Comparison of ENCODE assay signal across 9 mouse cellular contexts in the genomic region with DNA sequence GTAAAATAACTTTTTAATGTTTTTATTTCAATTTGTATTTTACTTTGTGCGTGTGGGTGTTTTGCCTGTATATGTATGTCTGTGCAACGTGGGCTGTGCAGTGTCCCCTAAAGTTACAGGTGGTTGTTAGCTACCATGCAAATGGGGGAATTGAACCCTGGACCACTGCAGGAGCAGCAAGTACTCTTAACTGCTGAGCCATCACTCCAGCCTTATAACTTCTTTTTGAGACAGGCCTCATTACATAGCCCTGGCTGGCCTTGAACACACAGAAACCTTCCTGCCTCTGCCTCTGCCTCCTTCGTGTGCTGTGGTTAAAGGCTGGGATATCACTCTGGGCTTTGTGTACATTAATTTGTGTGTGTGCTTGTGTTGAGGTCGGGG. TPM values are rescaled to one million over a fixed set of nuclear protein-coding genes. Genes with fewer than 3 reads are reported as not detected.
DNase-seq lines count a peak whose midpoint lies in the region; ATAC-seq and TF ChIP-seq lines count a peak whose summit lies in the region.
"Had no signal": no experiment of that assay in that cellular context is flagged by ENCODE, and none has a peak within 500 bp of the region (broad histone marks: within the 10 kb centered on the region; RNA-seq: fewer than 3 reads in every experiment).

No protein-coding gene starts in this region.

- peak overlapping the region; percentile 95 for H3K9ac ChIP-seq in heart, embryonic 13.5 days
- peak overlapping the region; percentile 94 for H3K9ac ChIP-seq in ES-Bruce4 (ENCODE audit: low read depth, poor library complexity, severe bottlenecking)
- peak overlapping the region; percentile 99 for H3K9ac ChIP-seq in forebrain, embryonic 13.5 days
- peak overlapping the region; percentile 97 for H3K9ac ChIP-seq in liver, embryonic 16.5 days (ENCODE audit: low read depth, low read length)

- peak overlapping the region; percentile 95 for H3K27ac ChIP-seq in heart, embryonic 13.5 days (replicated peaks)
- H3K27ac ChIP-seq in ES-Bruce4 (ENCODE audit: insufficient read depth, low read length) = peak overlapping the region; percentile 8; the same call in 1 of the 2 replicates
- H3K27ac ChIP-seq in forebrain, embryonic 13.5 days = no peak overlapping the region
- peak overlapping the region; percentile 95 for H3K27ac ChIP-seq in liver, embryonic 16.5 days (ENCODE audit: low read length)

- no peak for ATAC-seq in heart, embryonic 13.5 days (ENCODE audit: extremely low read depth, insufficient number of reproducible peaks, low FRiP score, low TSS enrichment)
- no peak; the same call in 1 of the 2 replicates for ATAC-seq in forebrain, embryonic 13.5 days
- ATAC-seq in liver, embryonic 16.5 days (ENCODE audit: low read depth) = no peak
- no peak for ATAC-seq in monocyte, adult 5-6 weeks (replicated peaks; ENCODE audit: insufficient number of reproducible peaks, low FRiP score, low TSS enrichment, poor library complexity, severe bottlenecking)

- H3K4me2 ChIP-seq in heart, embryonic 13.5 days = peak overlapping the region; percentile 79
- H3K4me2 ChIP-seq in forebrain, embryonic 13.5 days = peak overlapping the region; percentile 83
- peak overlapping the region; percentile 79 for H3K4me2 ChIP-seq in liver, embryonic 16.5 days (ENCODE audit: low read depth, low read length)

- peaks cover 5% of the 10 kb centered on the region; the same call in 1 of the 2 replicates for H3K9me3 ChIP-seq in heart, embryonic 13.5 days
- no peaks in the 10 kb centered on the region for H3K9me3 ChIP-seq in ES-Bruce4 (replicated peaks; ENCODE audit: control insufficient read depth, insufficient read depth, low read length, poor library complexity, severe bottlenecking)
- no peaks in the 10 kb centered on the region for H3K9me3 ChIP-seq in forebrain, embryonic 13.5 days (replicated peaks)
- H3K9me3 ChIP-seq in liver, embryonic 16.5 days (replicated peaks; ENCODE audit: control insufficient read depth, low read length) = no peaks in the 10 kb centered on the region

- peak overlapping the region; percentile 81 for H3K4me3 ChIP-seq in heart, embryonic 13.5 days
- H3K4me3 ChIP-seq in ES-Bruce4 (ENCODE audit: low read depth, low read length) = peak overlapping the region; percentile 72
- peak overlapping the region; percentile 93 for H3K4me3 ChIP-seq in forebrain, embryonic 13.5 days
- peak overlapping the region; percentile 87 for H3K4me3 ChIP-seq in liver, embryonic 16.5 days (ENCODE audit: low read depth, low read length)

- H3K27me3 ChIP-seq in heart, embryonic 13.5 days (replicated peaks) = peaks cover 28% of the 10 kb centered on the region
- 0 out of 2 replicates have a peak, but pooled peaks cover 7% of the 10 kb centered on the region for H3K27me3 ChIP-seq in ES-Bruce4 (ENCODE audit: control insufficient read depth, insufficient read depth, low read length, poor library complexity, severe bottlenecking)
- peaks cover 32% of the 10 kb centered on the region for H3K27me3 ChIP-seq in forebrain, embryonic 13.5 days
- peaks cover 26% of the 10 kb centered on the region for H3K27me3 ChIP-seq in liver, embryonic 16.5 days (ENCODE audit: control insufficient read depth, insufficient read depth, low read depth, low read length)

- peaks cover 26% of the 10 kb centered on the region for H3K36me3 ChIP-seq in heart, embryonic 13.5 days
- H3K36me3 ChIP-seq in ES-Bruce4 (ENCODE audit: control insufficient read depth, insufficient read depth, low read length, poor library complexity, severe bottlenecking) = no peaks in the 10 kb centered on the region
- peaks cover 13% of the 10 kb centered on the region for H3K36me3 ChIP-seq in forebrain, embryonic 13.5 days (ENCODE audit: poor library complexity, severe bottlenecking)
- peaks cover 5% of the 10 kb centered on the region for H3K36me3 ChIP-seq in liver, embryonic 16.5 days (ENCODE audit: control insufficient read depth, insufficient read depth)

- no peak for TF ChIP-seq EP300 in ES-Bruce4 (IDR thresholded peaks at IDR 0.05; ENCODE audit: insufficient read depth, low read depth, low read length)

- peaks cover 38% of the 10 kb centered on the region for H3K4me1 ChIP-seq in heart, embryonic 13.5 days
- peaks cover 1% of the 10 kb centered on the region for H3K4me1 ChIP-seq in ES-Bruce4 (ENCODE audit: control insufficient read depth, insufficient read depth, low read length)
- H3K4me1 ChIP-seq in forebrain, embryonic 13.5 days = peaks cover 30% of the 10 kb centered on the region
- peaks cover 35% of the 10 kb centered on the region for H3K4me1 ChIP-seq in liver, embryonic 16.5 days (ENCODE audit: control insufficient read depth, low read depth, low read length)

- TF ChIP-seq POLR2A in ES-Bruce4 (IDR thresholded peaks at IDR 0.05; ENCODE audit: insufficient read depth, low read length) = no peak

- TF ChIP-seq CTCF in ES-Bruce4 (IDR thresholded peaks at IDR 0.05; ENCODE audit: low read depth, low read length) = no peak

- intact Hi-C loops in heart, postnatal 14 days (cut with DNase I) = loop anchor here (5.0 kb wide), 2 partner anchors 38 to 118 kb away; no protein-coding TSS in a partner anchor
- intact Hi-C loops in left cerebral cortex, postnatal 14 days (cut with DNase I) = loop anchor here (10.0 kb wide), 1 partner anchor 115 kb away; no protein-coding TSS in a partner anchor

- WGBS in heart, embryonic 13.5 days = 33% methylated on average over 4 of the region's 4 CpGs
- WGBS in forebrain, embryonic 13.5 days = 38% methylated on average over 4 of the region's 4 CpGs
- 21% methylated on average over 4 of the region's 4 CpGs for WGBS in liver, embryonic 16.5 days (ENCODE audit: insufficient replicate concordance)

- DNase-seq in heart, postnatal 14 days = no peak
- no peak for DNase-seq in urinary bladder, postnatal 10 days (ENCODE audit: low spot score)
- no peak for DNase-seq in left cerebral cortex, postnatal 14 days (ENCODE audit: low spot score in 2 of 2)

RNA-seq across cellular contexts. Expression of gene Keap1, which starts 0.3 kb away (rescaled TPM):
- 51.1 and 52.7 TPM in 2 replicates for polyA plus RNA-seq in heart, embryonic 13.5 days (2015; fragmentation: Nextera tagmentation; extraction: Ambion mirVana)
- 10 to 100 TPM; 38.6 to 40.8 TPM for total RNA-seq in heart, postnatal 14 days (2021)
- 19.5 and 19.6 TPM in 2 replicates for polyA plus RNA-seq in ES-Bruce4 (2011; ENCODE audit: insufficient read depth, insufficient read length, low read depth, missing spikeins)
- 55.7 and 60.0 TPM in 2 replicates for polyA plus RNA-seq in forebrain, embryonic 13.5 days (2015; fragmentation: Nextera tagmentation; extraction: Ambion mirVana)
- 26.2 and 27.7 TPM in 2 replicates for polyA plus RNA-seq in liver, embryonic 16.5 days (2015; fragmentation: Nextera tagmentation; extraction: Ambion mirVana)
- 10 to 100 TPM; 47.2 to 50.5 TPM for total RNA-seq in left cerebral cortex, postnatal 14 days (2021)
- total RNA-seq in monocyte, adult 5-6 weeks (2017) = 21.7 to 32.5 TPM (median 22.1 TPM) in 3 replicates

RNA-seq across cellular contexts. Expression of gene S1pr5, which starts 8.8 kb away (rescaled TPM):
- polyA plus RNA-seq in heart, embryonic 13.5 days (2015; fragmentation: Nextera tagmentation; extraction: Ambion mirVana) = 0.07 and 0.11 TPM in 2 replicates
- under 1 TPM; 0.27 to 0.45 TPM for total RNA-seq in heart, postnatal 14 days (2021)
- polyA plus RNA-seq in ES-Bruce4 (2011; ENCODE audit: insufficient read depth, insufficient read length, low read depth, missing spikeins) = 0.40 and 0.44 TPM in 2 replicates
- 0.37 and 0.55 TPM in 2 replicates for polyA plus RNA-seq in forebrain, embryonic 13.5 days (2015; fragmentation: Nextera tagmentation; extraction: Ambion mirVana)
- polyA plus RNA-seq in liver, embryonic 16.5 days (2015; fragmentation: Nextera tagmentation; extraction: Ambion mirVana) = 0.13 and 0.14 TPM in 2 replicates
- total RNA-seq in left cerebral cortex, postnatal 14 days (2021) = 1 to 10 TPM; 3.4 to 5.2 TPM
- total RNA-seq in monocyte, adult 5-6 weeks (2017) = 303 to 435 TPM (median 308 TPM) in 3 replicates
- polyA plus RNA-seq: large intestine, adult 2 months had no signal

RNA-seq across cellular contexts. Expression of gene Atg4d, which starts 25.6 kb away (rescaled TPM):
- 41.6 and 51.4 TPM in 2 replicates for polyA plus RNA-seq in heart, embryonic 13.5 days (2015; fragmentation: Nextera tagmentation; extraction: Ambion mirVana)
- total RNA-seq in heart, postnatal 14 days (2021) = 10 to 100 TPM; 73.3 to 85.0 TPM
- polyA plus RNA-seq in ES-Bruce4 (2011; ENCODE audit: insufficient read depth, insufficient read length, low read depth, missing spikeins) = 18.8 and 22.3 TPM in 2 replicates
- 60.2 and 60.3 TPM in 2 replicates for polyA plus RNA-seq in forebrain, embryonic 13.5 days (2015; fragmentation: Nextera tagmentation; extraction: Ambion mirVana)
- polyA plus RNA-seq in liver, embryonic 16.5 days (2015; fragmentation: Nextera tagmentation; extraction: Ambion mirVana) = 90.4 and 95.3 TPM in 2 replicates
- total RNA-seq in left cerebral cortex, postnatal 14 days (2021) = 10 to 100 TPM; 35.3 to 37.5 TPM
- total RNA-seq in monocyte, adult 5-6 weeks (2017) = 31.7 to 39.6 TPM (median 34.6 TPM) in 3 replicates

RNA-seq across cellular contexts. Expression of gene Kri1, which starts 48.3 kb away (rescaled TPM):
- polyA plus RNA-seq in heart, embryonic 13.5 days (2015; fragmentation: Nextera tagmentation; extraction: Ambion mirVana) = 12.7 and 13.2 TPM in 2 replicates
- 10 to 100 TPM; 17.0 to 22.6 TPM for total RNA-seq in heart, postnatal 14 days (2021)
- polyA plus RNA-seq in ES-Bruce4 (2011; ENCODE audit: insufficient read depth, insufficient read length, low read depth, missing spikeins) = 35.9 and 41.7 TPM in 2 replicates
- 15.4 and 20.1 TPM in 2 replicates for polyA plus RNA-seq in forebrain, embryonic 13.5 days (2015; fragmentation: Nextera tagmentation; extraction: Ambion mirVana)
- 5.5 and 8.1 TPM in 2 replicates for polyA plus RNA-seq in liver, embryonic 16.5 days (2015; fragmentation: Nextera tagmentation; extraction: Ambion mirVana)
- total RNA-seq in left cerebral cortex, postnatal 14 days (2021) = 10 to 100 TPM; 31.9 to 32.3 TPM
- total RNA-seq in monocyte, adult 5-6 weeks (2017) = 91.2 to 154 TPM (median 120 TPM) in 3 replicates

RNA-seq across cellular contexts. Expression of gene Cdkn2d, which starts 51.8 kb away (rescaled TPM):
- polyA plus RNA-seq in heart, embryonic 13.5 days (2015; fragmentation: Nextera tagmentation; extraction: Ambion mirVana) = 80.4 and 101 TPM in 2 replicates
- total RNA-seq in heart, postnatal 14 days (2021) = 10 to 100 TPM; 17.9 to 21.1 TPM
- polyA plus RNA-seq in ES-Bruce4 (2011; ENCODE audit: insufficient read depth, insufficient read length, low read depth, missing spikeins) = 11.6 and 12.4 TPM in 2 replicates
- polyA plus RNA-seq in forebrain, embryonic 13.5 days (2015; fragmentation: Nextera tagmentation; extraction: Ambion mirVana) = 85.4 and 88.3 TPM in 2 replicates
- polyA plus RNA-seq in liver, embryonic 16.5 days (2015; fragmentation: Nextera tagmentation; extraction: Ambion mirVana) = 120 and 128 TPM in 2 replicates
- 10 to 100 TPM; 57.5 to 62.9 TPM for total RNA-seq in left cerebral cortex, postnatal 14 days (2021)
- 58.8 to 83.6 TPM (median 66.5 TPM) in 3 replicates for total RNA-seq in monocyte, adult 5-6 weeks (2017)
